Mouse (Mus musculus) kidney, postnatal 25 days (tissue): Measurements from ENCODE around the gene Csnk1e.
"Not testable (repeated sequence)": the region's sequence is repeated elsewhere in the genome, so short reads cannot be mapped to it uniquely, and the experiment has no call there.

Source experiments
- DNase-seq, 2 experiments: peaks; one replicate each; pipeline ENCODE4 v3.0.0; 2021; ENCODE audit warnings: mixed read lengths in 2 of 2

Gene Csnk1e

DNA sequence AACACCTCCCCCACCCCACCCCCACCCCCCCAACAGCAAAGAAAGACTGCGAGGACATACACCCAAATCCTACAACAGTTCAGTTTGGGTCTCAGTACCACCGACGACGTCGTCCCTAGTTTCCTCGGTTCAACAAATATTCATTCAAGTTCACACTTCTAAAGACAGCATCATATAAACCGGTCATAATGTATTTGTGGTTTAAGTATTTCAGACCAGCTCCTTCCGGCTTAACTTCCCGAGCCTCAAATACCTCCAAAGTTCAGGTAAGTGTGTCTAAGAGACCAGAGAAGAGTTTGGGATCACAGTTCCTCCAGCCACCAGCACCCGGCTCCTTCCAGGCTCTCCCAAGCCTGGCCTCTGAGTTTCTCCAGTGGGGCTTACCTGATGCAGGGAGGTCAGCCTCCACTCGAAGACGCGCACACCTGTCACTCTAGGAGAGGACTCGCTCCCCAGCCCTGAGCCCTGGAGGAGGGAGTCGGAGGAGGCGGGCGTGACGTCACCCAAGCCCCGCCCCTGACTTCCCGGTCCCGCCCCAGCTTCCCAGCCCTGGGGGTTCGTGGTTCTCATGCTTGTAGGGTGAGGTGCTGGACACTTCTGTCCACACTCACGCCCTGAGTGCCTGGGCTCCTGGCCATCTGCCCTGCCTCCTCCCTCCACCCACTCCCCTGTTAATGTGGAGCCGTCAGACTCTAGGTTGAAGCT is at the start of gene Csnk1e:
Gene Csnk1e (minus strand): TSS at position 461 of the 705 bp plus-strand sequence.
- DNase-seq, result peak; percentile 76 to 86

DNA sequence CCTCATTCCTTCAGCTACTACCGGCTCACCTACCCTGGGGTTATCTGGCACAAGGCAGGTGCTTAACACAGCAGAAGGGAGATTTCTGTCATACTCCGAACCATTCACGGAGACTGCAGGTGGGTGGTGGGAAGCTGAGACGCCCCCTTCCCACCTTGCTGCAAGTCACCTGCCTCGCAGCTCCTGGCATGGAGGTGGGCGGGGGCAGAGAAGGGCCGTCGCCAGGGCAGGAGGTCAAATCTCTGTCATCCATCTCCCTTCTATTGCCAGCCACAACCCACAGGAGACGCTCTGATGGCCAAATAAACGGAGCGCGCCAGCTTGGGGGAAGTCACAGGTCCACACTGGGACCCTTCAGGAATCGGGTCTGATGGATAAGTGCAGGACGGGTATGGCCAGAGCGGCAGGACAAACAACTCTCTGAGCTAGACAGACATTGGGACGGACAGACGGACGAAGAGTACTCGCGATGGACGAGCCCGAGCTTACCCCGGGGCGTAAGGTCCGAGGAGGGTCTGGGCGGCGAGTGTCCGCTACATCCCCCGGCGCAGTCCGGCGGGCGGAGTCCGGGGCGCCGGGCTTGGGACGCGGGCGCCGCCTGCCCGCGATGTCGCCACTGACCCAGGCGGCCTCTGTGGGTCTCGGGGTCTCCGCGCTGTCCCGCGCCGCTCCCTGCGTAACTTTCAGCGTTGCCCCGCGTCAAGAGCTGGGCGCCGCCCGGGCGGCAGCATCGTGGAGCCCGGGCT is 49.5 kb upstream of the Csnk1e start, which contains the start of gene Kcnj4:
Gene Kcnj4 (minus strand): TSS at position 535 of the 746 bp plus-strand sequence.
- no peak for DNase-seq

DNA sequence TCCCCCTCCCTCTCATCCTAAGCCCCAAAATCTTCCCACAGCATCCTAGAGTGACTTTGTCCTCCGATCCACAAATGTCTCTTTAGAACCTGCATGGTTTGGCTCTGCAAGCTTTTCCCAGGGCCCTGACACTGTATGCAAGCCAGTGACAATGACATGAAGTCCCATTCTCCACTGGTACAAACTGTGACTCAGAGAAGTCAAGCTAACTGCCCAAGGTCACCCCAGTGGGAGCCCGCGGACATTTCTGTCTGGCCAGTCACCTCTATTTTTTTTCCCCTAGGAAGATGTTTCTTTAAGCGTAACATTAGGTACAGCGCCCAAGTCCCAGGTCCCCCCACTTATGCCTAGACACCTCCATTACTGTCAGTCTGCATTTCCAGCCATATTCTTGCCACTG is 48.1 kb upstream of the Csnk1e start:
- DNase-seq, result no peak

DNA sequence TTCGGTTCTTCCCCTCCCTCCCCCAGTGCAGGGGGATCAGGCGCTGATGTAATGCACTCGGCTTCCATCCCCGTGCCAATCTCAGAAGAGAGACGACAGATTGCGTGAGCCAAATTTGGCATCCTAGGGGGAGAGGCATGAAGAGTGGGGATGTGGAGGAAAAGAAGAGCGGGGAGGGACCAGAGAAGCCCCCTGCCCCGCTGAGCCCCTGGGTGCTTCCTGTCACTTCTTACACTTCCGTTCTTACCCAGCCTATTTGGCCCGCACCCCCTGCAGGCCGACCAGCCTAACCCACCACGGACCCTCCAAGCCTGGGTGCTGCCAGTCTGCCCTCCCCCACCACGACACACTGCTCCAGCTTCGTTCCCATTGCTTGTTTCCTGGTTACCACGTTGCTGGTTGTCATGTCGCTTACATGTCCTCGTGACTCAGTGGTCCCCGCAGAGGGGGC is 47.5 kb upstream of the Csnk1e start:
- DNase-seq, result no peak

DNA sequence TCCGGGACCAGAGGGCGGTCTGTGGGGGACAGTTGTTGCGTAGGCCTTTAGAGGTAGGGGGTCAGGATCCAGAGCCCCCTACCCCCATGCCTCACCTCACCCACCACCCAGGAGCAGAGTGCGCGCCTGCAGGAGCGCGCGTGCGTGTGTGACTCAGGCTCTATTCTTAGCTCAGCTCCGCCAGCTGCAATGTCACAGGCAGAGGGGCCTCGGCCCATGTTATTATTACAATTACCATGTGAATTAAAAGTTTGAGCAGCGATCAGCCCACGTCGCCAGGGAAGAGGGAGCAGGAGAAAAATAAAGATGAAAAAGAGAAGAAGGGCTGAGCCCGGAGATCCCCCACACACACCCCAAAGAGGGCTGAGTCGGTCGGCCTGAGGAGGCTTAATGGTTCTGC is 44.7 kb upstream of the Csnk1e start:
- DNase-seq, result no peak

DNA sequence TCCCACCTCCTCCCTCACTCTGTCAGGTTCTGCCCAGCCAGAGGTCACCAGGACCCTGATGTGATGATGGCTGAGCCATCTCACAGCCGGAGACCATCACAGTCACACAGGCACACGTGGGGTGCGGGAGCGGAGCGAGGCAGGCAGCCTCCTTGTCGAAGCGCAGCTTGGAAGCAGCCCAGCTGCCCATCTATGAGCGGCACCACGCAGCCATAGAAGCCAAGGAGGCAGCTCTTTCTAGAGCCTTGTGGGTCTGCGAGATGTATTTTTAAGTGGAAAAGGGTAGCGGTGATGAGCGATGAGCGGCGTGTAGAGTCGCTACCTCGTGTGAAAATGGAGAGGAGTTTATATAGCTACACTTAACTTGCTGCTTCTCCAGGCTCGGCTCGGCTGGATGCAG is 38.2 kb upstream of the Csnk1e start:
- peak in 1 of 2 experiments; percentile 31 for DNase-seq

DNA sequence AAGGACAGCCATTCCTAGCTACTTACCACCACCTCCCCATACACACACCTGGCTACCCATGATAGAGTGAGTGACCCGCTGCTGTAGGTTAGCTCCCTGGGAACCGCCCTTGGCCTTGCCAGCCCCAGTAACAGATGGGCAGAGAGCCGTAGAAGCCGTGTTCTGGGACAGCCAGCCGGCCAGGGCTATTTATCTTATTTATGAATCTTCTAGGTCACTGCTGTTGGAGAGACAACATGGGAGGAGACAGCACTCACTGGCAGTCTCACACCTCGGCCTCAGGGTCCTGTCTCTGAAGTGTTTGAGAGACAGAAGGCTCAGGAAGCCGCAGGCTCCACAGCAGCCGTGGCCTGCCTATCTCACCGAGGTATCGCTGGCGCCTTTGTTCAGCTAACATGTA is 34.1 kb upstream of the Csnk1e start:
- no peak for DNase-seq

DNA sequence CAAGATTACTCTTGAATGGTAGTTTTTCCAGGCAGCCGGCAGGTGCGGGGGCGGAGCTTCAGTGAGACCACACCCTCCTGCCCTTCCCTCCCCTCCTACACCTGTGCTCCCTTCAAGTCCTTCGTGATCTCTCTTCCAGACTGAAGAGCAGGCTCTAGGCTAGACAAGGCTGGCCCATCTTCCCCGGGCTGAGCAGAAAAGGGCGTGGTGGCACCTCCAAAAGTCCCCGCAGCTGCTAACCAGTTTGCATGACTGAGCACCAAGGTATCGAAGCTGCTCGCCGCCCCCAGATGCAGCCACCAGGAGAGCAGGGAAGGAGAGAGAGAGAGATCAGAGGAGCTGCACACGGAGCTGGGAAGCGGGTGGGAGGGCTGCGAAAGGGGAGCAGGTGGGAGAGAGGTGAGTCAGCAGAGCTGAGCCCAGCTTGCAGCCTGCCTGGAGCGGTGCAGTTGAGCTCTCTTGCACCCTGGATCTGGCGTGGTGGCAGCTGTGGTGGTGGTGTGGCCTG is 25.9 kb upstream of the Csnk1e start:
- DNase-seq, result peak in 1 of 2 experiments; percentile 31

DNA sequence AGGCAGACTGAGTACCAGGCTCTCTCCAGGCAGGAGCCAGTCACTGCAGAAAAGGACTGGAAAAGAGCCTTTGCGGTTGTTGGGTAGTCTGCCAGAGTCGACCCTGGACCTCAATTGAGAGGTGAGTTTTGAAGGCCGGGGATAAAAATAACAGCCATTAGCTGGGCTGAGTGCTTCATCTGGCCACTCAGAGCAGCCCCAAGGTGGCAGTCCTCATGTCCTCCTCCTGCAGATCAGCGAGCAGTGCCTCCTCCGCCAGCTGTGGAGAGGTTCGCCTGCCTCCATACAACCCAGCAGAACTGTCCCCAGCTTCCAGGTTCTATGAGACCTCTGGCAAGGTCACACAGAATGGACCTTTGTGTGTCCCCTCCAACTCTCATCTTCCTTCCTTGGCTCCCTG is 21.9 kb upstream of the Csnk1e start:
- no peak for DNase-seq

DNA sequence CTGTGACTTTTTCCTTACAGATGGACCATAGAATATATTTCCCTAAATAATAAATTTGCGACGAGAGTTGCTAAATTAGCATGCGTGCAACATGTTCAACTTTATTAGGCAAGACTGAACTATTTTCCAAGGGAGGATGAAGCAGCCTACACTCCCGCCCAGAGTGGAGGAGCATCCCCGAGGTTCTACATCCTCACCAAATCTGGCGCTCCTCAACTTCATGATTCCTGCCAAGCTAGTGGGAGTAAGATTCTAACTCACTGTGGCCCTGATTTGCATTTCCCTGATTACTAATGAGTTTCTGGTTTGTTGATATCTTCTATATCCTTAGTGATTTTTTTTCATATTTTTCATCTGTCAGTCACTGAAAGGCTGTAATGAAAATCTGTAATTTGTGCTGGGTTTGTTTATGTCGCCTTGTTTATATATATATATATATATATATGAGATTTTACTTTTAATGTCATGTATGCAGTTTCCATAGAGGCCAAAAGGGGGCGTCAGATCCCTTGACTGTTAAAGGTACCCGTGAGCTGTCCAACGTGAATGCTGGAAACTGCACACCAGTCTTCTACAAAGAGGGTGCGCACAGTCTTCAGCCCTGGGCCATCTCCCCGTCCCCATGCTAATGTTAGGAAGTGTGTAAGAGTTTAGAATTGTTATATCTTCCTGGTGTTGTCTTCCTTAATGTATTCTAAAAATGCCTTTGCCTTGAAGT is 18.4 kb upstream of the Csnk1e start:
- DNase-seq, result no peak

DNA sequence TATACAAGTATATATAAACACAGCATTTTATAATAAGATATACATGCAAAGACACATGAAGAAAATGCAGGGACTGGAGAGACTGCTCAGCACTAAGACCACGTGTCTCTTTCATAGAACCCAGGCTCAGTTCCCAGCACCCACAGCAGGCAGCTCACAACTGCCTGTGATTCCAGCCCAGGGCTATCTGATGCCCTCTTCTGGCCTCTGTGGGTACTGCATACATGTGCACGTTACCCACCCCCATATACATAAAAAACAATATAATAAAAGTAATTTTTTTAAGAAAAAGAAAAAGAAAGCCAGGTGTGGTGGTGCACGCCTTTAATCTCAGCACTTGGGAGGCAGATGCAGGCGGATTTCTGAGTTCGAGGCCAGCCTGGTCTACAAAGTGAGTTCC is 17.7 kb upstream of the Csnk1e start:
- DNase-seq, result no peak

DNA sequence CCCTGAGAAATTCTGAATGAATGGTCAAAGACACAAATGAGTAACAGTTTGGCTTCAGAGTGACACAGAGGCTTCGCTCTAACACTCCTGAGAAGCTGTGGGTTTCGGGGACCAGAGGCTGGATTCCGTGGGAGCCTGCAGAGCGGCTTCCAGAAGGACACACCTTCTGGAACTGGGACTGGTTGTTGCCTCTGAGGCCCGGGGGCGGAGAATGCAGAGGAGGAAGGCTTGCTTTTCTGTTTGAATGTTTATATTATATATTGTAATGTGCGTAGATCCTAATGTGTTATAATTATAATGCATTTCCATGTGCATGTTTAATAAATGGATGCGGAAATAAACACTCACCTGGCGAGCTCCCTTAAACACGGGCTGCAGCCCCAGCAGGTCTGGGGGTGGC is 15.7 kb upstream of the Csnk1e start:
- DNase-seq, result no peak

DNA sequence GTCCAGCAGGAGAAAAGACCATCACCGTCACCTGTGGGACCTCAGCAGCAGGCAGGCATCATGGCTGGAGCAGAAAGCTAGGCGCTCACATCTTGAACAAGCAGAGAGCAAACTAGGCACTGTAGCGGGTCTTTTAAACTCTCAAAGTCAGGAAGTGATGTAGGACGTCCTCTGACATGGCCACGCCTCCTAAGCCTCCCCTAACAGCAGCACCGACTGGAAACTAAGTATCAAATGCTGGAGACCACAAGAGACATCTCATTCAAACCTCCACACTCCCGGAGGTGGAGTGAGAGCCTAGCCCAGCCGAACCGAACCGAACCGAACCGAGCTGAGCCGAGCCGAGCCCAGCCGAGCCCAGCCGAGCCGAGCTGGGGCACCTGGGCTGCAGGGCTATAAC is 15.2 kb upstream of the Csnk1e start:
- peak in 1 of 2 experiments; percentile 13 for DNase-seq

DNA sequence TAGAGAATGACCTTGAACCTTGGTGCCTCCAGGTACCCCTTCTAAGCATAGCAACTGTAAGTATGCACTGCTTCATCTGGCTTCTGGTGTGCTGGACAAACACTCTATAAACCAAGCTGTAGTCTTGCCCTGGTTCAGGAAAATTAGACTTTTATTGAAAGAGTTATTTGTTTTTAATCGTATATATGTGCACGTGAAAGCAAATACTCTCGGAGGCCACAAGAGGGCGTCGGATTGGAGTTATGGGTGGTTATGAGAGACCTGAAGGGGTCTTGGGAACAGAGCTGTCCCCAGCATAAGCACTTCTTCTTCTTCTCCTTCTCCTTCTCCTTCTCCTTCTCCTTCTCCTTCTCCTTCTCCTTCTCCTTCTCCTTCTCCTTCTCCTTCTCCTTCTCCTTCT is 14.2 kb upstream of the Csnk1e start:
- no peak for DNase-seq

DNA sequence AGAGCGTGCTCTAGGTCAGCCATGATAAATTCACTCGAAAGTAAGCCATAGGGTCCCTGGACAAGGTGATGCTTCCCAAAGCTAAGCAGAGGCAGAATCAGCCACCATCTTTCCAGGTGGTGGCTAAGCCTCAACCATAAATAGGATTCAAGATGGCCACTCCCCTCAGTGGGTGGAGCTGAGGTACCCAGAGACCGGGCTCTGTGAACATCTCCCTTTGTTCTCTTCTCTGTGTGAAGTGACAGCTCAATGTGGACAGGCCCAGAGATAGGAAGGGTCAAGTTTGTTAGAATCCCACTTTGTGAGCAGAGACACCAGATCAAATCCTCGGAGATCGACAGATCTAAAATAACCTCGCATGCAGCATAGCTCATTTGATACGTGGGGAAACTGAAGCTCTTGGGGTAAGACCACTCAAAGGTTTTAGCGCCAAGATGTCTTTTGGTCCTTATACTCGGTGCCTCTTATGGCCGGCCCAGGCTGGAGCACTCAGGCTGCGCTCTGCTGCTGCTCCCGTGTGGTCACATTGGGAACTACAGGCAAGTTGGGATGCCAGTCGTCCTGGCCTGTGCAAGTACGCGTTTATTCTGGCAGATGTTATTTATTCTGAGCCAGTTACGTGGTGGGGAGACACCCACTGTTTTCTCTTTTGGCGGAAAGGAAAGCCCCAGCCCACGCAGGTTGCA is 11.4 kb upstream of the Csnk1e start:
- DNase-seq, result peak; percentile 82 to 90

DNA sequence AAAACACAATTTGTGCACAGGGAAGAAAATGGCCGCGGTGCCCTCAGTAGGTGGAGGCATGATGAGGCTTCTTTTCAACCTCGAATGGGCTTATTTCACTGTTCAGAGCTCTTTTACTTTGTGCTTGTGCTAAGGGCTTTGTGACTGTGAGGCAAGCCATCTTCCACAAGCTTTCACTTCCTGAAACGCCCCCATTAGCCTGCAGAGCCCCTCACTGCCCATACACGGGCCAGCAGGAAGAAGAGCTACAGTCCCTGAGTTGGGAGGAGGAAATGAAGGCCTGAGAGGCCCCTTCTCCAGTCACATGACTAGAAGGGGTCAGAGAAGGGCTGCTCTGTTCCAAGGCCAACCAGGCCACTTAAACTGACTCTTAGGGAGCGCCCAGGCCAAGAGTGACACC is 1.2 kb upstream of the Csnk1e start:
- DNase-seq, result no peak

DNA sequence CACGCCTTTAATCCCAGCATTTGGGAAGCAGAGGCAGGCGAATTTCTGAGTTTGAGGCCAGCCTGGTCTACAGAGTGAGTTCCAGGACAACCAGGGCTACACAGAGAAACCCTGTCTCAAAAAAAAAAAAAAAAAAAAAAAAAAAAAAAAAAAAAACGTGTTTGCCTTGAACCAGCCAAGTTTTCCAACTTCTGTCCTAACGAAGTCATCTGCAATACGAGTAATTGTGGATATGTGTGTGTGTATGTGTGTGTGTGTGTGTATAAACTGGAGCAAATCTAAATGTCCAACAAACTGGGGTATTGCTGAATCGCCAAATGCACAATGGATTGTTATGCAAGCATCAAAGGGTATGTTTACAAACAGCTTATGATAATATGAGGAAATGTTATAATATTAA is 738 bp upstream of the Csnk1e start:
- not testable (repeated sequence) for DNase-seq

DNA sequence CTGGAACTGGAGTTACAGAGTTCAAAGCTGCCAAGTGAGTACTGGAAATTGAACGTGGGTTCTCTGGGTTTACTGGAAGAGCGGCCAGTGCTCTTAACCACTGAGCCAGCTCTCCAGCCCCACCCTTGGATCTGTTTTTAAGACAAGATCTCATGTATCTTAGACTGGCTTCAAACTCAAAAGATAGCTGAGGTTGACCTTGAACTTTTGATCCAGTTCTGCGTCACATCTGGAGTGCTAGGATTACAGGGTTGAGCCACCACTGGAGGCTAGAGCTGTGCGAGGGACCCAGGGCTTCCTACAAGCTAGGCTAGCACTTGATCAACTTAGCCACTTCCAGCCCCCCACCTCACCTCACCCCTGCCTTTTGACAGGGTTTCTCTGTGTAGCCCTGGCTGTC is 1.5 kb downstream of the Csnk1e start:
- peak in 1 of 2 experiments; percentile 14 for DNase-seq

DNA sequence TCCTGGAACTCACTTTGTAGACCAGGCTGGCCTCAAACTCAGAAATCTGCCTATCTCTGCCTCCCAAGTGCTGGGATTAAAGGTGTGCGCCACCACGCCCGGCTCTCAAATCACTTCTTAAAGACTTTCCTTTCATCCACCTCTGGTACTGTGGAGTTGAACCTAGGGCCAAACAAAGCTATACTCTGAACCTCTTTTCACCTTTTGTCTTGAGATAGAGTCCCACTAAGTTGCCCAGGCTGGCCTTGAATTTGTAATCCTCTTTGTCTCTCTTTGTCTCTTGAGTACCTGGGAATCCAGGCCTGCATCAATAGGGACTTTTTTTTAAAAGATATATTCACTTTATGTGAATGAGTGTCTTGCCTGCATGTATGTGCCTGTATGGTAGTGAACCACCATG is 7.3 kb downstream of the Csnk1e start:
- DNase-seq, result no peak

DNA sequence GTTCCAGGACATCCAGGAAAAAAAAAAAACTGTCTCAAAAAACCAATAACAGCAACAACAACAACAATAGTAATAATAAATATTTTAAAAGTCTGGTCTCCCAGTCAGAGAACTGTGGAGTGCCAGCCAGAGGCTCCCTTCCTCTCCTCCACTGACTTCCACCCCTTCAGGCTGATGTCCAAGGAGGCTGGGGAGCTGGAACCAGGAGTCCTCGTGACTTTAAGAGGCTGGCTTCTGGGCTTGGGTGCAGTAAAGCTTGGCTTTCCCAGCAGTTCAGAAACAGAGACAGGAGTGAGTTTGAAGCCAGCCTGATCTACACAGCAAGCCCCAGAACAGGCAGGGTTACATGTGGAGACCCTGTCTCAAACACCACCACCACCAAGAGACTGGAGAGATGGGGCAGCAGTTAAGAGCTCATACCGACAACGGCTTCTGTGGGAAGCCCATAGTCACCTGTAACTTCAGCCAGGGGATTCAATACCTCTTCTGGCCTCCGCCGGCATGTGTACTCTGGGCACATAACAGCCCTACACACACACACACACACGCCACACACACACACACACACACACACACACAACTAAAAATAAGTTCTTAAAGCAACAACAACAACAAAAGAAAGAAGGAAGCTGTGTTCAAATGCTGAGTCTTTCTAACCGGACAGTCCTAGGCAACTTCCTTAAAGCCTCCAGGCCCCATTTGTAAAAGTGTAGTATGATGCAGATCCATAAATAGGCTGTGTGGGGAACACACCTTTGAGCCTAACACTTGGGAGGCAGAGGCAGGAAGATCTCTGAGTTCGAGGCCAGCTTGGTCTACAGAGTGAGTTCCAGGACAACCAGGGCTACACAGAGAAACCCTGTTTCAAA is 9.3 kb downstream of the Csnk1e start:
- DNase-seq, result no peak

DNA sequence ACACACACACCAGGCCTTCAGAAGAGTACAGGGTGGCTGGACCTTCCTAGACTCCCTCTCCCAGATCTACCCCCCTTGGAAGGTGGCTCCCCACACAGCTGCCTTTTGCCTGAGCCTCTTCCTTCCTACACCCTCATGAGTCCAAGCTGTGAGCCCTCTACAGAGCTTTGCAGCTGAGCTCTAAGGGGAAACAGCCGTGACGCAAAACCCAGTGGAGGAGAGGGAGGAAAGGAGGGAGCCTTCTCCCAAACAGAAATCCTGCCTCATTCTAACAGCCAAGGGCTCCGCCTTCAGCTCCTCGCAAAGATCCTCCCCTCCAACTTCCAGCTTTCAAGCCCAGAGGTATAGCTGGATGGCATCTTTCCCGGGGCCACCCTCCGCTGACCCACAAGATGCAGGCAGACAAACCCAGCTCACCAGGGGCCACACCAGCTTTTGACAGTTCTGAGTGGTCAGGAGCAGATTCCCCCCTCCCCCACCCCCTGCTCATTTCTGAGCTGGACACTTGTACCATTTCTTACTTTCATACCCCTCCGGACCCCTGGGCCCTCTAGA is 11.4 kb downstream of the Csnk1e start:
- no peak for DNase-seq
